Mouse (Mus musculus) midbrain, embryonic 15.5 days (tissue): ENCODE data around the gene Itga3. TPM values are rescaled to one million over a fixed set of nuclear protein-coding genes. Genes with fewer than 3 reads are reported as not detected.

Source experiments
- ATAC-seq: fragments of 200-750 bp; cut with Nextera tagmentation; replicated peaks from 2 replicates; pipeline ENCODE4 v1.8.0; 2017; ENCODE audit warnings: moderate TSS enrichment
- H3K27ac ChIP-seq: fragments of 300-500 bp; sonication (generic); 2 replicates; pipeline ENCODE4 v1.5.1; 2015; ENCODE audit warnings: mild to moderate bottlenecking, inconsistent platforms
- H3K27me3 ChIP-seq: fragments of 300-500 bp; sonication (generic); replicated peaks from 2 replicates; pipeline ENCODE4 v1.6.1; 2015; ENCODE audit warnings: inconsistent platforms
- H3K36me3 ChIP-seq: fragments of 300-500 bp; sonication (generic); replicated peaks from 2 replicates; pipeline ENCODE4 v1.6.1; 2015; ENCODE audit warnings: inconsistent platforms
- H3K4me1 ChIP-seq: fragments of 300-500 bp; sonication (generic); 2 replicates; pipeline ENCODE4 v1.6.1; 2015; ENCODE audit warnings: inconsistent platforms
- H3K4me2 ChIP-seq: fragments of 300-500 bp; sonication (generic); 2 replicates; pipeline ENCODE4 v1.6.1; 2015; ENCODE audit warnings: inconsistent platforms, mild to moderate bottlenecking, moderate library complexity
- H3K4me3 ChIP-seq: fragments of 300-500 bp; sonication (generic); 2 replicates; pipeline ENCODE4 v1.5.1; 2015; ENCODE audit warnings: mild to moderate bottlenecking, inconsistent platforms
- H3K9ac ChIP-seq: fragments of 300-500 bp; sonication (generic); 2 replicates; pipeline ENCODE4 v1.6.1; 2015; ENCODE audit warnings: mild to moderate bottlenecking, inconsistent platforms
- H3K9me3 ChIP-seq: fragments of 300-500 bp; sonication (generic); 2 replicates; pipeline ENCODE4 v1.6.1; 2016; ENCODE audit warnings: inconsistent platforms
- WGBS: fragments of 180-500 bp; shearing (Covaris S2); methylation state at CpG from one replicate; pipeline ENCODE4 v1.1.7; 2015; ENCODE audit warnings: mixed read lengths; 5-methylcytosine and 5-hydroxymethylcytosine counted together
- polyA plus RNA-seq: library from polyadenylated mRNA; unstranded; fragments of >200 nt; fragmentation: Nextera tagmentation; extraction: Ambion mirVana; gene quantifications from 2 replicates; pipeline ENCODE4 v1.2.1, GENCODE M21; 2015

Gene Itga3
- polyA plus RNA-seq, 1 experiment from 2014 or later = 17.2 TPM

GRCm38 (mm10) chr11:95046980-95047680 lies 29.5 kb downstream of the Itga3 start:
- Histone ChIP-seq H3K4me3 (no peak overlapping the region), H3K9ac (no peak overlapping the region), H3K4me2 (no peak overlapping the region), H3K36me3 (no peaks in the 10 kb centered on the region), H3K4me1 (peaks cover 3% of the 10 kb centered on the region), H3K27ac (no peak overlapping the region), H3K9me3 (no peaks in the 10 kb centered on the region), H3K27me3 (no peaks in the 10 kb centered on the region)
- 64% methylated on average over 9 of the region's 9 CpGs for WGBS
- ATAC-seq = no peak; the same call in 1 of the 2 replicates

DNA sequence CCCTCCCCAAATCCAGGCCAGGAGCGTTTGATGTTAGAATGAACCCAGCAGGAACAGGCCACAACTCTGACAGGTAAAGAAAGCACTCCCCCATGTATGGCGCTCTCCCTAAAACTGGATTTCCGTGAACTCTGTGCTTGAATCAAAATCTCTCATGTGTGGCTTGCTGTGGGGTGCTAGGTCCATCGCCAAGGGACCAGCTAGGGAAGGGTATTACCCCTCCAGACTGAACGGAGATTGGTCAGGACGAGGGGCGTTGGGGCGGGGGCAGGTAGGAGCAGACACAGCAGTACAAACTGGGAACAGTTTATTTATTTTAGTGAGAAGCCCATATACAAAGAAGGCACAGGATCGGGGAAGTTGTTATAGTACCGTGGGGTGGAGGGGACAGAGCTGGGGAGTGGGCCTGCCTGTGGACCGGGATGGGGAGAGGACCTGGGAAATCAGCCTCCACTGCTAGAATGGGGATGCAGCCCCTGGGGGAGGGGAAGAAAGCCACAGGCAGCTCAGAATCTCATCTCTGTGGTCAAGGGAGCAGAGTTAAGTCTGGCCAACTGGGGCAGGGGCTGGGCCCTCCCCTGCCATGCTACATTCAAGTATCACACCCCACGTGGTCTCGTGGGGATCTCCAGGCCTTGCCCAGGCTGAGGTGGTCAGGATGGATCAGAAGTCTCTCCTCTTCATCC lies 32.3 kb downstream of the Itga3 start:
- Histone ChIP-seq H3K9me3 (no peaks in the 10 kb centered on the region), H3K27ac (no peak overlapping the region), H3K4me1 (peaks cover 24% of the 10 kb centered on the region), H3K4me2 (no peak overlapping the region), H3K4me3 (no peak overlapping the region), H3K9ac (no peak overlapping the region), H3K27me3 (no peaks in the 10 kb centered on the region), H3K36me3 (no peaks in the 10 kb centered on the region)
- WGBS = 55% methylated on average over 12 of the region's 13 CpGs
- no peak for ATAC-seq

- no peaks in the 10 kb centered on the region for H3K9me3 ChIP-seq
- no peak overlapping the region for H3K4me2 ChIP-seq
- H3K4me1 ChIP-seq = peaks cover 24% of the 10 kb centered on the region
- WGBS = 60% methylated on average over 7 of the region's 7 CpGs
- no peak overlapping the region for H3K27ac ChIP-seq
- H3K27me3 ChIP-seq = no peaks in the 10 kb centered on the region
- H3K36me3 ChIP-seq = no peaks in the 10 kb centered on the region
- no peak overlapping the region for H3K4me3 ChIP-seq
- no peak for ATAC-seq
- no peak overlapping the region for H3K9ac ChIP-seq
Measured at GRCm38 (mm10) chr11:95043608-95044007, 33.0 kb downstream of the Itga3 start.

GRCm38 (mm10) chr11:95043060-95043459 lies 33.5 kb downstream of the Itga3 start:
- Histone ChIP-seq H3K9me3 (no peaks in the 10 kb centered on the region), H3K9ac (no peak overlapping the region), H3K27me3 (no peaks in the 10 kb centered on the region), H3K27ac (no peak overlapping the region), H3K4me2 (no peak overlapping the region), H3K36me3 (no peaks in the 10 kb centered on the region), H3K4me3 (no peak overlapping the region), H3K4me1 (peaks cover 24% of the 10 kb centered on the region)
- ATAC-seq = no peak
- 93% methylated on average over 4 of the region's 4 CpGs for WGBS

GRCm38 (mm10) chr11:95042096-95042495 lies 34.5 kb downstream of the Itga3 start:
- no peaks in the 10 kb centered on the region for H3K27me3 ChIP-seq
- H3K9me3 ChIP-seq = no peaks in the 10 kb centered on the region
- peak overlapping the region; percentile 93 for H3K4me3 ChIP-seq
- peaks cover 24% of the 10 kb centered on the region for H3K4me1 ChIP-seq
- 2% methylated on average over 11 of the region's 11 CpGs for WGBS
- peak overlapping the region; percentile 28; the same call in 1 of the 2 replicates for H3K9ac ChIP-seq
- peak overlapping the region; percentile 70 for H3K4me2 ChIP-seq
- peak overlapping the region; percentile 40 for H3K27ac ChIP-seq
- H3K36me3 ChIP-seq = no peaks in the 10 kb centered on the region
- ATAC-seq = no peak

GRCm38 (mm10) chr11:95041139-95041609 lies 35.4 kb downstream of the Itga3 start, which contains the start of gene Pdk2:
Gene Pdk2, minus strand, starts transcription at chr11:95041354.
- Histone ChIP-seq H3K27ac (peak within 1 kb of the TSS; percentile 70), H3K9me3 (no peaks in the 10 kb centered on the region), H3K4me1 (peaks cover 24% of the 10 kb centered on the region), H3K4me2 (peak within 1 kb of the TSS; percentile 70), H3K27me3 (no peaks in the 10 kb centered on the region), H3K4me3 (peak within 1 kb of the TSS; percentile 93), H3K36me3 (no peaks in the 10 kb centered on the region), H3K9ac (peak within 1 kb of the TSS; percentile 64)
- peak; percentile 98 for ATAC-seq
- WGBS = under 1% methylated on average over 41 of the region's 41 CpGs

DNA sequence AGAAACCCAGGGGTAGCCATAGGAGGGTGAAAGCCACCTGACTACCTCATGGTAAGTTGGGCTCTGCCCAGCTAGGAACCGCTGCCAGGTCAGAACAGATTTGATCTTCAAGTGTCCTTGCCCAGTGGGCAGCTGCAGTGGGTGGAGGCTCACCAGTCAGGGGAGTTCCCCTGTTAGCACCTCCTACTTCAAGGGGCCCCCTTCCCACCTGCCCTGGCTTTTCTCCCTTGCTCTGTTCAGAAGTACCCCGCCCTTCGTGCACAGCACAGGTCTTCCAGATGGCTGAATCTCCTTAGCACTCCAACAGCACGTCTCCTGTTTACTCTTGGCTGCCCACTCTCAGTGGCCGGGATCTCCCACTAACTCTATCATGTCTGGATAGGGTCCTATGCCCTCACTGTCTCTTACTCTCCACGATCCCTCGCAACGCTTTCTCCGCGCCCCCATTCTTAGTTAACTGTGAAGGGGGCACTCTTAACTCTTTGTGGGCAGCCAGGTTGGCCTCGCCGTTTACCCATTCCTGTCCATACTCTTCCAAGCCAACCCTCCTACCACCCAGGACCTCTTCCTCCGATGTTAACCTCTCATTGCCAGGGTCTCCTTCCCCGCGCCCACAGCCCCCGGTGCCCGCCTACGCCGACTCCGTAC lies 36.0 kb downstream of the Itga3 start:
- peak overlapping the region; percentile 93 for H3K4me3 ChIP-seq
- WGBS = 1% methylated on average over 20 of the region's 20 CpGs

GRCm38 (mm10) chr11:95039766-95040165 lies 36.8 kb downstream of the Itga3 start:
- WGBS = 87% methylated on average over 4 of the region's 4 CpGs

More for the DNA sequence above, 36.0 kb downstream of the Itga3 start:
- Histone ChIP-seq H3K27me3 (no peaks in the 10 kb centered on the region), H3K9me3 (no peaks in the 10 kb centered on the region), H3K4me2 (peak overlapping the region; percentile 70), H3K27ac (peak overlapping the region; percentile 70), H3K36me3 (no peaks in the 10 kb centered on the region), H3K9ac (peak overlapping the region; percentile 64), H3K4me1 (peaks cover 24% of the 10 kb centered on the region)
- ATAC-seq = peak; percentile 43

DNA sequence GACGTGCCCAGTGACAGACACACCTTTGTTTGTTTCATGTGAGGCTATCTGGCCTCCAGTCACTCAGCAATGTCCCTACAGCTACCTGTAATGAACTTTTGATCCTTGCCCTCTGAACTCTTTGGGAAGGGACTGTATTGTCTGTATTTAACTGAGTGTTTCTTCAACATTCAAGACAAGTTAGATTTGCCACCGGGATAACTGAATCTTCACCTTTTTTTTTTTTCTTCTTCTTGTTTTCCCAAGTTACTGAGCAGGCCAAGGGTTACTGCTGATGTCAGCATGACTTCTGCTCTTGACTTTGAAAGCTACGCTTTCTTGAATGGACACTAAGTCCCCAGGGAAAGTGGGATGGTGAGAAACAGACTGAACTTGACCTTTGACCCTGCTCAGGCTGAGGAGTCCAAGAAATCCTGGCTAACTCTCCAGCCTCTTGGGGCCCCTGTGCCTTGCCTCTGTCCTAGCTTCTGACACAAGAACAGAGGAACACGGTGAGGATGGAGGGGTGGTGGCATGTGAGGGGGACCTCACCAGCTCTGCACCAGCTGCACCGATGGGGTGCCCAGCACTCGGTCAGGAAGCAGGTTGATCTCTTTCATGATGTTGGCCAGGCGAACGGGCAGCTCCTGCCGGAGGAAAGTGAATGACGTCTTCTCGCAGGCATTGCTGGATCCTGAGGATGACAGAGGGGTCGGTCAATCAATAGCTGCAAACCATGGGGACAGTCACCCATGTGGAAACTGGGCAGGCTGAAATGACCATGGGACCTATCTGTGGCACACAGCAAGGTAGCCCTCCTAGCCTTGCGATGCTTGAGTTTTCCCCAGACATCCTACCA lies 37.6 kb downstream of the Itga3 start:
- 81% methylated on average over 13 of the region's 13 CpGs for WGBS
- peaks cover 24% of the 10 kb centered on the region for H3K4me1 ChIP-seq
- H3K27ac ChIP-seq = no peak overlapping the region
- H3K27me3 ChIP-seq = no peaks in the 10 kb centered on the region
- no peaks in the 10 kb centered on the region for H3K36me3 ChIP-seq
- no peak overlapping the region for H3K4me2 ChIP-seq
- no peak overlapping the region for H3K9ac ChIP-seq
- ATAC-seq = no peak
- no peaks in the 10 kb centered on the region for H3K9me3 ChIP-seq
- H3K4me3 ChIP-seq = no peak overlapping the region

More at GRCm38 (mm10) chr11:95039766-95040165, 36.8 kb downstream of the Itga3 start:
- Histone ChIP-seq H3K9me3 (no peaks in the 10 kb centered on the region), H3K27ac (no peak overlapping the region), H3K9ac (no peak overlapping the region), H3K27me3 (no peaks in the 10 kb centered on the region), H3K4me2 (peak overlapping the region; percentile 70; the same call in 1 of the 2 replicates), H3K4me3 (peak overlapping the region; percentile 93; the same call in 1 of the 2 replicates), H3K4me1 (peaks cover 24% of the 10 kb centered on the region), H3K36me3 (no peaks in the 10 kb centered on the region)
- ATAC-seq = no peak

- Histone ChIP-seq H3K4me1 (peaks cover 24% of the 10 kb centered on the region), H3K36me3 (no peaks in the 10 kb centered on the region), H3K27me3 (no peaks in the 10 kb centered on the region), H3K9ac (no peak overlapping the region), H3K4me3 (no peak overlapping the region), H3K4me2 (no peak overlapping the region), H3K9me3 (no peaks in the 10 kb centered on the region), H3K27ac (no peak overlapping the region)
- 63% methylated on average over 14 of the region's 14 CpGs for WGBS
- no peak for ATAC-seq
Measured at GRCm38 (mm10) chr11:95038156-95038817, 38.3 kb downstream of the Itga3 start.

DNA sequence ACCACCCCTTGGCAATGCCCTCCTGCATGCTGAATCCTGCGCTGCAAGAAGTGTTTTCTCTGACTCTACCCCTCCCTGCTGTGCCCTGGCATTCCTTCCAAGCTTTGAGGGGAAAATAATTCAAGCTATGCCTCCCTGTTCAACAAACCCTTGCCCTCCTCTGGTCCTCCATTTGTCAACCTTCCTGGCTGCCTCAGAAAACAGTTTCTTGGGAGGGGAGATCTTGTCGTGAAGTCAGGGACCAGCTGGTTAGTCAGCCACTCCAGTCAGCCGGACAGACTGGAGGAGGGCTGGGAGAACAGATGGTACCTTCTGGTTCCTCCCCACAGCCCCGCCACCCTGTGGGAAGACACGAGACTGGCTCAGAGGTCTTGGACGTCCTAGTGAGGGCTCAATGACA lies 39.3 kb downstream of the Itga3 start:
- H3K4me1 ChIP-seq = peaks cover 22% of the 10 kb centered on the region
- no peaks in the 10 kb centered on the region for H3K9me3 ChIP-seq
- H3K4me3 ChIP-seq = no peak overlapping the region
- H3K9ac ChIP-seq = no peak overlapping the region
- H3K4me2 ChIP-seq = no peak overlapping the region
- no peak overlapping the region for H3K27ac ChIP-seq
- WGBS = 53% methylated on average over 6 of the region's 6 CpGs
- no peaks in the 10 kb centered on the region for H3K27me3 ChIP-seq
- ATAC-seq = no peak
- no peaks in the 10 kb centered on the region for H3K36me3 ChIP-seq
